Mouse (Mus musculus): ENCODE data around the gene Lcn12. TPM values are rescaled to one million over a fixed set of nuclear protein-coding genes. Genes with fewer than 3 reads are reported as not detected.

The Lcn12 gene
- polyA plus RNA-seq, 1 experiment from 2014 or later: not detected

DNA sequence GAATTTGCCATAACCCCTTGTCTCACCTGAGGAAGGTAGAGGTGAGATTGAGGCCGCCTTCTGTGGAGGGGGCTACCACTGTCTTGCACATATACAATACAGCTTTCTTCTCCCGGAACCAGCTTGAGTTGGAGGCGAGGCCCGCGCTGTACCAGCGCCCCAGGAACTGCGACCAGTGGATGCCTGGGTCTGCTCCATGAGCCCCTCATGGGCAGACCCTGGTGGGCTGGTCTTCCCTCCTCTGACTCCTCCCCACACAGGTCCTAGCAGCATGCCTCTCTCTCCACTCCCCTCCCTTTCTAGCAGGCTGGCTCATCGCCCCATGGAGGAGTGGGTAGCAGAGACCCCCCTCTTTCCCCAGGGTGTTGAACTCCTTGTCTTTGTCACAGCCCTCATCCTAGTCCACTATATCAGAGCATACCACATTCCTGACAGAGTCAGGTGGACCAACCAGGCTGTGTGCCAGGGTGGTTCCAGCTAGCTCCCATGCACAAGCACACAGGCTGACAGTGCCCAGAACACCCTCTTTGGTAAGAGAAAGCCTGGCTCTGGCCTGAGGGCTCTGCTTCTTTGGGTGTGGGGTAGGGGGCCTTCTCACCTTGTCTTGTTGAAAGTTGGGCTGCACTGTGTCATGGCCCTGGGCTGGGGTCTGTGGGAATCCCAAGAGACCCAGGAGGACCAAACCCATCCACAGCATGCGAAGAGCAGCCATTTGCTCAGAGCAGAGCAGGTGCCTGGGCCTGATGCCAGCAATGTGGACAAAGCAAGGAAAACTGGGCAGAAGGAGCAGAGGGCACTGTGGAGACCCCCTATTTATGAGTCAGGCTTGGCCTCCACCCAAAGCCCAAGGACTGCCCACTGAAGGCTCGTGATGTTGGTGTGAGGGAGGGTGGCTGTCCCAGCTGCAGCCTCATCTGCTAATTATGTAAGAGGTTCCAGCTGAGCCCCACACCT, 24.5 kb downstream of the Lcn12 start:
- 68% methylated on average over 10 of the region's 10 CpGs for WGBS
- Histone ChIP-seq H3K36me3 (no peaks in the 10 kb centered on the region), H3K27ac (peak overlapping the region; percentile 96), H3K9me3 (replicated peaks) (no peaks in the 10 kb centered on the region), H3K9ac (0 out of 2 replicates have a peak overlapping the region, but pooled peaks have one; percentile 18), H3K4me3 (peak overlapping the region; percentile 3), H3K27me3 (no peaks in the 10 kb centered on the region), H3K4me1 (replicated peaks) (peaks cover 38% of the 10 kb centered on the region), H3K4me2 (peak overlapping the region; percentile 40)
- ATAC-seq (replicated peaks; ENCODE audit: insufficient number of reproducible peaks, insufficient read depth, low FRiP score, low read depth): peak; percentile 87

DNA sequence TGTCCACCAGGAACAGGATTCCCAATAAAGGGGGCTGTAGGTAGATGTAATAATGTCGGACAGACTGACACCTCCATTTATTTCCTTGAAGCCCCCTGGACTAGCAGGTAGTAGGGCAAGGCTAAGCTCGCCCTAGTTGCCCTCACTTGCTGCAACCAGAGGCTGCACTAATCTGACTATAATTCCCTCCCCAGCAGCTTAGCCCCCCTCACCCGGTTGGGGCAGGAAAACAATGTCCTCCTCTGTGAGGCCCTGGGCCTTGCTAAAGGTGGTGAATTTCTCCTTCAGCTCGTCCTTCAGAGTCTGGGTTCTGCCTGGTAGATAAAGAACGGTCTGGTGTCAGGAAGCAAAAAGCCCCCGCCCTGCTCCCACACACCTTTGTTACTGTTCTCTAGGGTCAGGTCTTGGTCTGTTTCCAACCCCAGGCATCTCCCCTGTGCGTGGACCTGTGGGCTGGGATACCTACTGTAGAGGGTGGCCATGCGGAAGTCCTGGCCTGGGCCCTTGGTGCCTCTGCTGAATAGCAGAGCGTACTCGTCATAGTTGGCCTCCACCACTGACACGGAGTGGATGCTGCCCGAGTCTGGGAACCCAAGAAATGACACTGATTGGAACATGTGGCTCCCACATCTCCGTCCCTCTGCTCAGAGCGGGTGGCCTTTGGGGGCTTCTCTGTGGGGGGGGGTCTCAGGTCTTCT, 26.0 kb downstream of the Lcn12 start:
- no peaks in the 10 kb centered on the region for H3K9me3 ChIP-seq (replicated peaks)
- H3K4me3 ChIP-seq: no peak overlapping the region
- H3K9ac ChIP-seq: no peak overlapping the region; the same call in 1 of the 2 replicates
- H3K4me2 ChIP-seq: peak overlapping the region; percentile 28; the same call in 1 of the 2 replicates
- peaks cover 38% of the 10 kb centered on the region for H3K4me1 ChIP-seq (replicated peaks)
- no peak for ATAC-seq (replicated peaks; ENCODE audit: insufficient number of reproducible peaks, insufficient read depth, low FRiP score, low read depth)
- whole genome bisulfite sequencing: 58% methylated on average over 14 of the region's 14 CpGs
- no peaks in the 10 kb centered on the region for H3K36me3 ChIP-seq
- peak overlapping the region; percentile 96 for H3K27ac ChIP-seq
- no peaks in the 10 kb centered on the region for H3K27me3 ChIP-seq

DNA sequence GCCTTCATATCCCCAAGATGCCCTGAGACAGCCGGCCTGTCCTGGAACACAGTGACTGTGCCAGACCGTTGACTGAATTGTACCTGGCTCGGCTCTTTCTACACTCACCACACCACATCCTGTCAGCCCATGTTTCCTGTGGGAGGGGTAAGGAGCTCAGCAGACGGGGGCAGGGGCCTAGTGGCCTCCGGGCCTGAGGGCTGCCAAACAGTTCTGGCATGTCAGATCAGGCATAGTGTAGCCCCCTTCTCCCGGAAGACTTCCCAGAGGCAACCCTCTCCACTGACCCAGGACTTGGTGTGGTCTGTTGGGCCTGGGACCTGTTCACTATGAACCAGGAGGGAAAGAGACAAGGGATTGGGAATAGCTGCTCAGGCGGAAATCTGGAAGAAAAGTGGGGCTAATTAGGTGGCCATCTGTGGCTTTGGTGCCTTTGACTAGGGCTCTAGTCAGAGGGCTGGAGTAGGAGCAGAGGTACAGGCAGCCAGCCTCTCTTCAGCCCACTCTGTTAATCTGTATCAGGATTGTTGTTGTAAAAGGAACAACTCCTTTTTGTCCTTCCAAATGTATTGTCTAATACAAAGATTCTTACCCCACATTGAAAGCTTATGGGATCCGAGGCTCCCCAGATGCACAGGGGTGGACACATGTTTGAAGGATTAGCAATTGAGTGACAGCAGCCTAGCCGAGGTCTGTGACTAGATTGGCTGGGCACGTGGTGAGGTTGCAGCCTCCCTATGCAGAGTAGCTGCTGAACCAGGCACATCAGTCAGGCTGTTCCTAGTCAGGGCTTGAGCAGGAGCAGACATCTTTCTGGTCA, 27.7 kb downstream of the Lcn12 start:
- H3K27ac ChIP-seq: peak overlapping the region; percentile 42; the same call in 1 of the 2 replicates
- 42% methylated on average over 10 of the region's 10 CpGs for WGBS
- no peaks in the 10 kb centered on the region for H3K27me3 ChIP-seq
- no peaks in the 10 kb centered on the region for H3K36me3 ChIP-seq
- H3K9ac ChIP-seq: no peak overlapping the region
- ATAC-seq (replicated peaks; ENCODE audit: insufficient number of reproducible peaks, insufficient read depth, low FRiP score, low read depth): no peak
- H3K9me3 ChIP-seq (replicated peaks): no peaks in the 10 kb centered on the region
- peaks cover 45% of the 10 kb centered on the region for H3K4me1 ChIP-seq (replicated peaks)
- no peak overlapping the region for H3K4me3 ChIP-seq
- H3K4me2 ChIP-seq: no peak overlapping the region

DNA sequence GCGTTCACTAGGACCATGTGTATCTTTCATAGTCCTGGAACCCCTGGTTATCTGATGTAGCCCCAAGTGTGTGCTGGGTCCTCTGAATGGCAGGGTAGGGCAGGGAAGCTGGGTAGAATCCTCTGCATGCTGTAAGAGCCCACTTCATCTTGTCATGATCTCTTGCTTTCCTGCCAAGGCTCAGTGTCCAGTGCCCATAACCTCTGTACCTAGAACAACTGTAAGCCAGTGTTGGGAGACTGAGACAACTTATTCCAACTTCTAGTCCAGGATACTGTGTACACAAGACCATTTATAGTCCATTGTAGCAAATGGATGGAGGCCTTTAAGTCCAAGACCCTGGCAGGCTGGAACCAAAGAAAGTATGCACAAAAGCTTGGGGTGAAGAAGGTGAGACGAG, 28.5 kb downstream of the Lcn12 start:
- no peak for ATAC-seq (replicated peaks; ENCODE audit: insufficient number of reproducible peaks, insufficient read depth, low FRiP score, low read depth)
- Histone ChIP-seq H3K36me3 (no peaks in the 10 kb centered on the region), H3K9ac (no peak overlapping the region), H3K27me3 (no peaks in the 10 kb centered on the region), H3K27ac (no peak overlapping the region), H3K4me3 (no peak overlapping the region), H3K4me1 (replicated peaks) (peaks cover 44% of the 10 kb centered on the region), H3K4me2 (no peak overlapping the region), H3K9me3 (replicated peaks) (no peaks in the 10 kb centered on the region)
- WGBS: 74% methylated on average over 2 of the region's 2 CpGs

DNA sequence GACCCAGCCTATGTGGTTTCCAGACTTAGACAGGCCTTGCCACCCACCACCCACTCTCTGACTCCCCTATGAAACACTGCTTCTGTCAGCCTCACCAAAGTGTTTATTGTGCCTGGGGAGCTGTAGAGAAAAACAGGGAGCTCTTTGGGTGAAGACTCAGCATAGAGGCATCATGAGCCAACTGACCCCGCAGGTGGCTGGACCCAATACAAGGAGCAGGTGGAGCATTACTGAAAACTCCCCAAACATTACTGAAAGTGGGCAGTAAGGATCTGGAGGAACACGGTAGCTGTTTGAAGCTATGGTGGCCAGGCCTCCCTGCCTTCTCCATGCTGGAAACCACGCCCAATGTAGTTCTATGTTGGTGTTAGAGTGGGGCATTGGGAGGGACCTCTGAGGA, 30.1 kb downstream of the Lcn12 start:
- H3K36me3 ChIP-seq: no peaks in the 10 kb centered on the region
- WGBS: 83% methylated on average over 3 of the region's 3 CpGs
- H3K9ac ChIP-seq: no peak overlapping the region
- no peak overlapping the region for H3K27ac ChIP-seq
- H3K27me3 ChIP-seq: no peaks in the 10 kb centered on the region
- no peak for ATAC-seq (replicated peaks; ENCODE audit: insufficient number of reproducible peaks, insufficient read depth, low FRiP score, low read depth)
- H3K4me3 ChIP-seq: no peak overlapping the region
- no peak overlapping the region for H3K4me2 ChIP-seq
- no peaks in the 10 kb centered on the region for H3K9me3 ChIP-seq (replicated peaks)
- peaks cover 44% of the 10 kb centered on the region for H3K4me1 ChIP-seq (replicated peaks)

DNA sequence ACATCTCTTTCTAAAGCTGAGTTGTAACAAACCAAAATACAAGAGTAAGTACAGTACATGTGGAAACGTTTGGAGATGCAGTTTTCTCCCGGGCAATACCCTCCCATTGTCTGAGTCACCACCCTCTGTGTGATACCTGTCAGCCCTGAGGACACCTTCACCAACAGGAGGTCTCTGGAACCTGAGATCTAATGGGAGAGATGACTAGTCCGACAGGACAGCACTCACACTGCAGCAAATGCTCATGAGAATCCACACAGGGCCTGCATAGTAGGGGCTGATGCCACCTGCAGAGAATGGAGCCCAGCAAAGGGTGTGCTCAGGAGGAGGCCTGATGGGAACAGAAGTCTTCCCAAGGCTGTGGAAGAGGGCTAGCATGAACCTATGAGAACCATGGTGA, 32.3 kb downstream of the Lcn12 start:
- H3K9ac ChIP-seq: peak overlapping the region; percentile 57
- peak overlapping the region; percentile 92 for H3K27ac ChIP-seq
- ATAC-seq (replicated peaks; ENCODE audit: insufficient number of reproducible peaks, insufficient read depth, low FRiP score, low read depth): no peak
- no peaks in the 10 kb centered on the region for H3K27me3 ChIP-seq
- peaks cover 36% of the 10 kb centered on the region for H3K4me1 ChIP-seq (replicated peaks)
- WGBS: 21% methylated on average over 3 of the region's 3 CpGs
- H3K9me3 ChIP-seq (replicated peaks): no peaks in the 10 kb centered on the region
- peak overlapping the region; percentile 67 for H3K4me3 ChIP-seq
- no peaks in the 10 kb centered on the region for H3K36me3 ChIP-seq
- H3K4me2 ChIP-seq: peak overlapping the region; percentile 85

DNA sequence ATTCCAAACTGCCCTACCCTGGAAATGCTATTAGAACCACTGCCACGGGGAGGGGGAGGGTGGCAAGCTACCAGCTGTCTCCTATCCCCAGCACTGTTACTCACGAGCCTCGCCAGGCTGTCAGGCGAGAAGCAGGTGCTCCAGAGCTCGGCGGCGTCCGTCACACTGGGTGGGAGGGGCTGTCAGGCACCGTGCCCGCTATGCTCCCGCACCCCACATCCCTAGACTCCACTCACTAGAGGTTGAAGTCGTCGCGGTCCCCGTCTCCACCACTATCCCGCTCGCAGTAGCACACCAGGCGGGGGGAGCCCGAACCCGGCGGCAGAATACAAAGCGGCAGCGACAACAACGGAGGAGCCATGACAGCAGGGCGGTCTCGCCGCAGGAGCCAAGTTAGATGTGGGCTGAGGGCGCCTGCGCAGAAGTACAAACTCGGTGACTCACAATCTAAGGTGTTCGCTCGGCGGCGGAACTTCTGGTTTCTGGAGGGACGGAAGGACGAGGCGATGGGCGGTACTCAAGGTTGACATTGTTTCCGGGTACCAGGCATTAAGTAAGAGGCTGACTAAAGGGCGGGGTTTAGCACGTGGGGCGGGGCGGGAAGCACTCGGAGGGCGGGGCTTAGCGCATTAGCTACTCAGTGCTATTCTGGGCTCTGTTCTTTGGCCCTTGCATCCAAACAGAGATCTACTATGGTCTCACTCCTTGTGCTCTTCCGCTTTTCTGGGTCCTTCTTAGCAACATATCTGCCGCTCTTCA, 33.0 kb downstream of the Lcn12 start, which contains the start of gene Paxx:
TSS of gene Paxx (minus strand) at position 544 of the 759 bp plus-strand sequence.
- Histone ChIP-seq H3K4me2 (peak within 1 kb of the TSS; percentile 85), H3K36me3 (no peaks in the 10 kb centered on the region), H3K9ac (peak within 1 kb of the TSS; percentile 72), H3K9me3 (replicated peaks) (no peaks in the 10 kb centered on the region), H3K27me3 (no peaks in the 10 kb centered on the region), H3K27ac (peak within 1 kb of the TSS; percentile 92), H3K4me3 (peak within 1 kb of the TSS; percentile 67), H3K4me1 (replicated peaks) (peaks cover 40% of the 10 kb centered on the region)
- ATAC-seq (replicated peaks; ENCODE audit: insufficient number of reproducible peaks, insufficient read depth, low FRiP score, low read depth): peak; percentile 90
- under 1% methylated on average over 48 of the region's 48 CpGs for WGBS

DNA sequence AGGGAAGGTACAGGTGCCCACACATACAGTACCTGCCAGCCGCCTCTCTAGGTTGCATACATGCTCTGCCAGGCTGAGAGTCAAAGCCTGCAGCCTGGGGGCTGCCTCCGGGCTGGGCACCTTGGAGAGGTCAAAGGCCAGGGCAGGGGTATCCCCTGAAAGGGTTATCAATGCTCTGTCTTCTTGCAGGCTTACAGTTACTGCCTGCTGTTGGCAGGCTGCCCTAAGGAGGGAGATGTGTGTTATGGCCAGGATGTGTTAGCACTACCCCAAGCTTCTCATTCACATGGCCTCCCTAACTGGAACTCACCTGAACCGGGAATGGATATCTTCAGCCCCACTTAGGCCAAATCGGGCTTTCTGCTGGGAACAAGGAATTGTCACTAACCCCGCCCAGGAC, 33.6 kb downstream of the Lcn12 start:
- H3K27ac ChIP-seq: peak overlapping the region; percentile 92
- H3K9ac ChIP-seq: peak overlapping the region; percentile 72
- H3K36me3 ChIP-seq: no peaks in the 10 kb centered on the region
- H3K4me2 ChIP-seq: peak overlapping the region; percentile 85
- H3K27me3 ChIP-seq: no peaks in the 10 kb centered on the region
- H3K4me1 ChIP-seq (replicated peaks): peaks cover 38% of the 10 kb centered on the region
- H3K9me3 ChIP-seq (replicated peaks): no peaks in the 10 kb centered on the region
- ATAC-seq (replicated peaks; ENCODE audit: insufficient number of reproducible peaks, insufficient read depth, low FRiP score, low read depth): no peak
- peak overlapping the region; percentile 67 for H3K4me3 ChIP-seq
- WGBS: 24% methylated on average over 5 of the region's 5 CpGs

DNA sequence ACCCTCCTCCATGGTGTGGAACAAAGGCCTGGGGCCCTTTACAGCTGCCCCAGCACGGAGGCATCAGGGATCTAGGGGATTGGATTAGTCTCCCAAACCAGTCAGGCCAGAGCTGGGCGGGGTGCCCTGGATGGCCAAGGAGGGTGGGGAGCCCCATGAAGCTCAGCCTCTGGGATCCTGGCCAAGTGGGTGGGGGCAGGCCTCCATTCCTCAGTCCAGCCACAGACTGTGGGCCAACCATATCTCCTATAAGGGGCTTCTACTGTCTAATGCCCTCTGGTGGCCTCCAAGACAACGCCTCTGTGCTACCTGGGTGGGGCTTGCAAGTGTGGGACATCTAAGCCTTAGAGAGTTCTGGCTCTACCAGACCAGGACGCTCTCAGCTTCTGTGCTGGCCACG, 34.8 kb downstream of the Lcn12 start:
- Histone ChIP-seq H3K27me3 (no peaks in the 10 kb centered on the region), H3K4me2 (no peak overlapping the region), H3K27ac (no peak overlapping the region), H3K9ac (no peak overlapping the region), H3K4me1 (replicated peaks) (peaks cover 38% of the 10 kb centered on the region), H3K9me3 (replicated peaks) (no peaks in the 10 kb centered on the region), H3K36me3 (no peaks in the 10 kb centered on the region), H3K4me3 (no peak overlapping the region)
- no peak for ATAC-seq (replicated peaks; ENCODE audit: insufficient number of reproducible peaks, insufficient read depth, low FRiP score, low read depth)
- WGBS: 65% methylated on average over 5 of the region's 5 CpGs

DNA sequence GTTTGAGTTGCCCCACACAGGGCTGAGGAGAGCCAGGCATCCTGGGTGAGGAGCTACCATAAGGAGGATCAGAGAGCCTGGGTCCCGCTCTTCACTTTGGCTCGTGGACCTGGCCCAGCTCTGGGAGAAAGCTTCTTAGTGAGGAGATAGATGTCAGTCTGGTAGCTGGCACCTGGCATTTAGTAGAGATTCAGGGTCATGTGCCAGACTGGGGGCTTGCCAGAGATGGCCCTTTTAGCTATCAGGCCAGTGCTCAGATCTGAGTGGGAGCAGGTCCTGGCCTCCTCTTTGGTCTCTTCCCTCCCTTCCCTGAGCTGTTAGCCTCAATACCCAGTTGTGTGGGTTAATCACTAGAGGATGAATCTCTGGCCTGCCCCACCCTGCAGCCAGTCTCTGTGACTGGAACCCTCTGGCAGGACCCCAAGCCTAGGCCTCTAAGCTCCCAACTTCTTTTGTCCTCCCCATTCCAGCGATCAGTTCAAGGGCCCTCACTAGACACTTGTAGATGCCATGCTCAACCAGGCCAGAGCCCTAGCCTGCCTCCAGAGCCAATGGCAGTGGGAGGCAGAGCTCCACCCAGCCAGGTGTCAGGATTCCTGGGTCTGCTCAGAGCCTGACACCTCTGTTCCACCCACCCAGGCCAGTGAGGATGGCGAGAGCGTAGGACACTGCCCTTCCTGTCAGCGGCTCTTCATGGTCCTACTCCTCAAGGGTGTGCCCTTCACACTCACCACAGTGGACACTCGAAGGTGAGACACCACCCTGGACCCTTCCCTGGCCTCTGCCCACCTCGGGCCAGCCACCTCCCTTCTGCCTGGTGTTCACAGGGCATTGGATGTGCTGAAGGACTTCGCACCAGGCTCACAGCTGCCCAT, 36.5 kb downstream of the Lcn12 start:
- 83% methylated on average over 9 of the region's 9 CpGs for WGBS
- no peak overlapping the region for H3K4me2 ChIP-seq
- ATAC-seq (replicated peaks; ENCODE audit: insufficient number of reproducible peaks, insufficient read depth, low FRiP score, low read depth): no peak
- H3K9ac ChIP-seq: no peak overlapping the region
- H3K36me3 ChIP-seq: no peaks in the 10 kb centered on the region
- H3K27ac ChIP-seq: no peak overlapping the region
- H3K27me3 ChIP-seq: no peaks in the 10 kb centered on the region
- H3K4me3 ChIP-seq: no peak overlapping the region
- H3K4me1 ChIP-seq (replicated peaks): peaks cover 38% of the 10 kb centered on the region
- no peaks in the 10 kb centered on the region for H3K9me3 ChIP-seq (replicated peaks)
